9 mouse cellular contexts compared by ENCODE assay signal in the genomic region with DNA sequence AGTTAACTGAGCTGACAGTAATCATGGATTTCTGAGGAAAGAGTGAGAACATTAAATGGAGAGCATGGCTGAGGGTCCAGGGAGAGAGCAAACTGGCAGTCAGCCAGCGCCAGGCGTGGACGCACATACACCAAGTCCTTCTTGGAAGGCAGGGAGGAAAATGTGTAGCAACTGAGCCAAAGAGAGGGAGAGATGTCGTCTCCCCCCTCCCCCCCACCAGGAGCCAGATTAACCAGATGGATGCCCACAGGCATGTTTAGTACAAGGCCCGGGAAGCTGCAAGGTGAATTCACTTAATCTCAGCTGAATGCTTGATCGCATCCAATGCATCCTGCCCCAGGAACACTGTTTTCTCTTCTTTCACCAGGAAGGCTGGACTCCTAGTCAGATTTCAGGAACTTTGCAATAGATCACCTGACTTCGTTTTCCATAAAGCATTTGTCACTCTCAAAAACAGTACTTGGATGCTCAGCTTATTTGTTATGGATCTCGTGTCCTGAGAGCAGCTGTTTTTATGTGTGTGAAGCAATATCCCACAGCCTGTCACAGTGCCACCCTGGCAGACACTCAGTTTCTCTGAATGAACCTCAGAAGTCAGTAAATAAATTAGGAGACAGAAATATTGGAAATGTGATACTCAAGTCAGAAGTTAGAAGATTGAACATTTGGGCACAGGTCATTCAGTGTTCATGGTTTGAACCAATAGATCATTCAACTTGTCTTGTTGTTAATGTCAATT.
DNase-seq lines count a peak whose midpoint lies in the region; ATAC-seq and TF ChIP-seq lines count a peak whose summit lies in the region.
"Had no signal": no experiment of that assay in that cellular context is flagged by ENCODE, and none has a peak within 500 bp of the region (broad histone marks: within the 10 kb centered on the region; RNA-seq: fewer than 3 reads in every experiment).

No protein-coding gene starts in this region.

- H3K4me2 ChIP-seq in hindbrain, embryonic 15.5 days, result no peak overlapping the region
- no peak overlapping the region for H3K4me2 ChIP-seq in lung, embryonic 14.5 days
- H3K4me2 ChIP-seq: limb, embryonic 15.5 days had no signal

- ATAC-seq in hindbrain, embryonic 15.5 days (ENCODE audit: low FRiP score, low read depth), result peak; percentile 81
- ATAC-seq in lung, embryonic 14.5 days (ENCODE audit: insufficient read depth), result no peak
- ATAC-seq in activated CD4-positive, CD25-positive, alpha-beta regulatory T cell, adult 4 months, result no peak

- no peak overlapping the region for H3K9ac ChIP-seq in hindbrain, embryonic 15.5 days
- no peak overlapping the region for H3K9ac ChIP-seq in lung, embryonic 14.5 days
- H3K9ac ChIP-seq: limb, embryonic 15.5 days had no signal

- H3K27ac ChIP-seq in hindbrain, embryonic 15.5 days (replicated peaks), result no peak overlapping the region
- H3K27ac ChIP-seq in hindbrain, embryonic 10.5 days, result no peak overlapping the region
- no peak overlapping the region for H3K27ac ChIP-seq in lung, embryonic 14.5 days (ENCODE audit: low read depth)
- H3K27ac ChIP-seq: limb, embryonic 15.5 days had no signal

- WGBS in hindbrain, embryonic 15.5 days, result 46% methylated on average over 8 of the region's 8 CpGs
- WGBS in hindbrain, embryonic 10.5 days, result 68% methylated on average over 8 of the region's 8 CpGs
- WGBS in lung, embryonic 14.5 days, result 41% methylated on average over 8 of the region's 8 CpGs

- no peak overlapping the region for H3K4me3 ChIP-seq in hindbrain, embryonic 15.5 days
- no peak overlapping the region for H3K4me3 ChIP-seq in hindbrain, embryonic 10.5 days
- no peak overlapping the region for H3K4me3 ChIP-seq in lung, embryonic 14.5 days (ENCODE audit: low read depth, low read length)
- H3K4me3 ChIP-seq: limb, embryonic 15.5 days had no signal

- no peaks in the 10 kb centered on the region for H3K36me3 ChIP-seq in hindbrain, embryonic 15.5 days
- H3K36me3 ChIP-seq in hindbrain, embryonic 10.5 days, result no peaks in the 10 kb centered on the region
- no peaks in the 10 kb centered on the region for H3K36me3 ChIP-seq in lung, embryonic 14.5 days (ENCODE audit: insufficient read depth)
- H3K36me3 ChIP-seq: limb, embryonic 15.5 days had no signal

- H3K4me1 ChIP-seq in hindbrain, embryonic 15.5 days (replicated peaks), result peaks cover 5% of the 10 kb centered on the region; the same call in 1 of the 2 replicates
- no peaks in the 10 kb centered on the region for H3K4me1 ChIP-seq in hindbrain, embryonic 10.5 days (replicated peaks)
- no peaks in the 10 kb centered on the region for H3K4me1 ChIP-seq in lung, embryonic 14.5 days (ENCODE audit: insufficient read depth)
- H3K4me1 ChIP-seq: limb, embryonic 15.5 days had no signal

- H3K9me3 ChIP-seq in hindbrain, embryonic 15.5 days, result no peaks in the 10 kb centered on the region
- no peaks in the 10 kb centered on the region for H3K9me3 ChIP-seq in hindbrain, embryonic 10.5 days
- no peaks in the 10 kb centered on the region for H3K9me3 ChIP-seq in lung, embryonic 14.5 days (ENCODE audit: low read depth, low read length)
- H3K9me3 ChIP-seq: limb, embryonic 15.5 days had no signal

- H3K27me3 ChIP-seq in hindbrain, embryonic 15.5 days, result no peaks in the 10 kb centered on the region
- H3K27me3 ChIP-seq in hindbrain, embryonic 10.5 days (ENCODE audit: insufficient read depth, poor library complexity, severe bottlenecking), result no peaks in the 10 kb centered on the region
- H3K27me3 ChIP-seq in lung, embryonic 14.5 days (ENCODE audit: insufficient read depth, low read length), result no peaks in the 10 kb centered on the region
- H3K27me3 ChIP-seq: limb, embryonic 15.5 days had no signal

- TF ChIP-seq CTCF in lung, embryonic 14.5 days (IDR thresholded peaks at IDR 0.05; ENCODE audit: low read depth), result no peak

- DNase-seq in adrenal gland, postnatal 14 days, result peak; percentile 36
- DNase-seq in adrenal gland, postnatal 4 days (ENCODE audit: low spot score in 2 of 2), result no peak
- DNase-seq in hindbrain, embryonic 10.5 days (ENCODE audit: low spot score), result no peak
- peak; percentile 68 for DNase-seq in fibroblast of lung, adult 2 months (ENCODE audit: low read depth)
- peak; percentile 67 for DNase-seq in lung, embryonic 14.5 days
- no peak for DNase-seq in right cerebral cortex, postnatal 36 days (ENCODE audit: low spot score in 2 of 2)

Comparison
In these comparisons a context has a peak if more than half of its experiments do, and no peak if none do; other contexts are left out.
1. DNase-seq: peak in adrenal gland, postnatal 14 days (single experiment), fibroblast of lung, adult 2 months (single experiment) and lung, embryonic 14.5 days (single experiment); none in adrenal gland, postnatal 4 days (0 of 2), hindbrain, embryonic 10.5 days (single experiment) and right cerebral cortex, postnatal 36 days (0 of 2).